Mouse (Mus musculus): Measurements from ENCODE around the gene Kcnj11. TPM values are rescaled to one million over a fixed set of nuclear protein-coding genes. Genes with fewer than 3 reads are reported as not detected.

Gene Kcnj11
- total RNA-seq, 2 experiments from 2014 or later = 109 to 121 TPM

- no peak for TF ChIP-seq CTCF (IDR thresholded peaks at IDR 0.05)
- Histone ChIP-seq H3K4me3 (no peak overlapping the region), H3K27ac (no peak overlapping the region)
- intact Hi-C loops (cut with DNase I) = no loop called here
- no peak for DNase-seq
Observed at GRCm38 (mm10) chr7:46063296-46063695, 37.3 kb downstream of the Kcnj11 start.

GRCm38 (mm10) chr7:46061614-46062013 is 39.0 kb downstream of the Kcnj11 start:
- no peak overlapping the region for H3K4me3 ChIP-seq
- DNase-seq = no peak
- intact Hi-C loops (cut with DNase I) = no loop called here
- TF ChIP-seq CTCF (IDR thresholded peaks at IDR 0.05) = no peak
- no peak overlapping the region for H3K27ac ChIP-seq

GRCm38 (mm10) chr7:46060688-46061087 is 39.9 kb downstream of the Kcnj11 start:
- Histone ChIP-seq H3K4me3 (no peak overlapping the region), H3K27ac (no peak overlapping the region)
- no peak for DNase-seq
- TF ChIP-seq CTCF (IDR thresholded peaks at IDR 0.05) = no peak
- intact Hi-C loops (cut with DNase I) = no loop called here

GRCm38 (mm10) chr7:46058882-46059281 is 41.7 kb downstream of the Kcnj11 start:
- TF ChIP-seq CTCF (IDR thresholded peaks at IDR 0.05) = no peak
- intact Hi-C loops (cut with DNase I) = no loop called here
- H3K27ac ChIP-seq = no peak overlapping the region
- H3K4me3 ChIP-seq = peak overlapping the region; percentile 26; the same call in 1 of the 2 replicates
- no peak for DNase-seq

GRCm38 (mm10) chr7:46053566-46053965 is 47.0 kb downstream of the Kcnj11 start:
- no peak for TF ChIP-seq CTCF (IDR thresholded peaks at IDR 0.05)

DNA sequence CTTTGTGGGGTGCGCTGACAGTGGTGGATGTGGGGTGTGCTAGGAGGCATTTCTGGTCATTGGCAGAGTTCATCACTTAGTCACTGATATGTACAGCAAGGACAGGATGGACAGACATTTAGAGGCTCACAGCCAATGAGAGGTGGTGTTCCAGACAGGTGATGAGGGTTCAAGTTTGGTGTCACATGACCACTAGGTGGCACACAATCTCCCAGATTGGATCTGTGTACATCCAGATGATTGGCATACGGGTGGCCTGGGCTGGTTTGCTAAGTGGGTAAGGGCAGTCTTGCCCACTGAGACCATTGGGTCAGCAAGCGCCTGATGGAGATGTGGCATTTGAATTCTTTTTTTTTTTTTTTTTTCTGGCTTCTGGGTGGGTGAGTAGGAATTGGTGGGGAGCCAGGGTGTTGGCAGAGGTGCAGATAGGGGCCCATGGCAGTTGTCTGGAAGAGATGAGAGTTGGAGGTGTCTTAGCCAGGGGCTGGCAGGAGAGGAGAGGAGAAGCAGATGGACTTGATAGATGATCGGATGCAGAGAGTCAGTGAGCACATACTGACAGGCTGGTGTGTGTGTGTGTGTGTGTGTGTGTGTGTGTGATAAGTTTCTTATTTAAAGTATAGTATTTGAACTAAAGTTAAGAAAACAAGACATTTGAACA is 48.3 kb downstream of the Kcnj11 start:
- H3K4me3 ChIP-seq = no peak overlapping the region
- no peak overlapping the region for H3K27ac ChIP-seq
- intact Hi-C loops (cut with DNase I) = no loop called here
- peak; percentile 28; the same call in 1 of the 2 replicates for TF ChIP-seq CTCF (IDR thresholded peaks at IDR 0.05)
- DNase-seq = no peak

More at GRCm38 (mm10) chr7:46053566-46053965, 47.0 kb downstream of the Kcnj11 start:
- Histone ChIP-seq H3K27ac (no peak overlapping the region), H3K4me3 (no peak overlapping the region)
- DNase-seq = no peak
- intact Hi-C loops (cut with DNase I) = no loop called here

- intact Hi-C loops (cut with DNase I) = no loop called here
- H3K4me3 ChIP-seq = no peak overlapping the region
- no peak for TF ChIP-seq CTCF (IDR thresholded peaks at IDR 0.05)
- no peak overlapping the region for H3K27ac ChIP-seq
- no peak for DNase-seq
Observed at GRCm38 (mm10) chr7:46049981-46050380, 50.6 kb downstream of the Kcnj11 start.

DNA sequence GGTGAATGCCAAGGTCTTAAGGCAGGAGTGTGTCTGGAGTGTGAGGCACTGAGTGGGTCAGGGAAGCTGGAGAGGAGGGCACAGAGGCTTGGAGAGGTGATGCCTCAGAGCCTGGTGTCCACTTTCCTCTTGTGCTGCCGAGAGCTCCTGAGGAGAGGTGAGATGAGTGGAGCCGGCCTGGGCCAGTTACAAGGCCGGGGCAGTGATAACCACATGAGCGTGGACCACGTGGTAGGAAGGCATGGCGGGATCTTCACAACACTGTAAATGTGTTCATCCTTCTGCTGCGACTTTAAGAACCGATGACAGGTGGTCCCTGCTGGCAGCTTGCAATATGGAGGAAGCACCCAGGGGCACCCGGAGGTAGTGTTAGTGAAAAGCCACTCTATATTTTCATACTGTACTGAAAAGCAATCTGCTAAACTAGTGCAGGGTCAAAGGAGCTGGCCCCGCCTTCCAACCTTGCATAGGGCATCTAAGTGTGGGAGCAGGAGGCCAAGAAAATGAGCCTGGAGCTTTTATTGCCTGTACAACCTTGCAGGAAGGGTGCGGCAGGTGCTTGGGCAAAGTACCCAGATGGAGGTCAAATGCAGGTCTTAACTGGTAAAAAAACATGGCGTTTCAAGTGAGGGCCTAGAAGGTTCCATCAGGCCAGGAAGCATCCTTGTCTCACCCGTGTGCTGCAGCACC is 52.5 kb downstream of the Kcnj11 start:
- H3K27ac ChIP-seq = no peak overlapping the region
- DNase-seq = no peak

DNA sequence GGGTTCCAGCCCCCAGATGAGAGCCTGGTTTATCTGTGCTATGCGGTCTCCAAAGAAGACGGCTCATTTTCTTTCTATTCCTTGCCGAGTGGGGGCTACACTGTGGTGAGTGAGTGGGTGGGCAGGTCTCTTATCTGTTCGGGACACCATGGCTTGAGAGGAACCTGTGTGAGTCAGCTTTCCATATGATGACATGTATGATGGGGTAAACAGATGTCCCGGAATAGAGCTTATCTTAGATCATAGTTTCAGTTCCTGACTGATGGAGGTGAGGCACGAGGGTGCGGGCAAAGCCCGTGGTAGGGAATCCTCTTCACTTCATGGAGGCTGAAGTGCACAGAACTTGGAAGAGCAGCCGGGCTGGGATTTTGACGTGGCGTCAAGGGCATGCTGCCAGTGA is 54.7 kb downstream of the Kcnj11 start:
- DNase-seq = no peak
- TF ChIP-seq CTCF (IDR thresholded peaks at IDR 0.05) = no peak
- Histone ChIP-seq H3K4me3 (no peak overlapping the region), H3K27ac (no peak overlapping the region)
- intact Hi-C loops (cut with DNase I) = no loop called here

More for the DNA sequence above, 52.5 kb downstream of the Kcnj11 start:
- TF ChIP-seq CTCF (IDR thresholded peaks at IDR 0.05) = no peak
- intact Hi-C loops (cut with DNase I) = no loop called here
- no peak overlapping the region for H3K4me3 ChIP-seq

- intact Hi-C loops (cut with DNase I) = no loop called here
- no peak for DNase-seq
- Histone ChIP-seq H3K4me3 (no peak overlapping the region), H3K27ac (no peak overlapping the region)
- no peak for TF ChIP-seq CTCF (IDR thresholded peaks at IDR 0.05)
Observed at GRCm38 (mm10) chr7:46044106-46044505, 56.5 kb downstream of the Kcnj11 start.

Other genes starting within 250 kb of the Kcnj11 start
- gene Kdelr1, start 228.0 kb downstream of the Kcnj11 start, total RNA-seq (2021) = 10 to 100 TPM; 63.2 to 65.6 TPM
- gene Grin2d, start 222.4 kb downstream of the Kcnj11 start, total RNA-seq (2021) = under 1 TPM; 0.13 to 0.14 TPM
- not detected for gene Syngr4, start 204.1 kb downstream of the Kcnj11 start, total RNA-seq (2021)
- gene Tmem143, start 203.8 kb downstream of the Kcnj11 start, total RNA-seq (2021) = 10 to 100 TPM; 51.3 to 66.3 TPM
- 10 to 100 TPM in 1 of 2 experiments, 1 to 10 TPM in 1; 7.7 to 18.2 TPM for gene Emp3, start 179.4 kb downstream of the Kcnj11 start, total RNA-seq (2021)
- under 1 TPM; 0.28 to 0.45 TPM for gene Ccdc114, start 176.7 kb downstream of the Kcnj11 start, total RNA-seq (2021)
- gene Abcc6, start 70.5 kb downstream of the Kcnj11 start, total RNA-seq (2021) = under 1 TPM in 1 of 2 experiments, not detected in 1; 0.20 TPM
- gene Nomo1, start 67.1 kb downstream of the Kcnj11 start, total RNA-seq (2021) = 10 to 100 TPM; 74.9 to 78.9 TPM
- 1 to 10 TPM; 2.4 to 4.2 TPM for gene Abcc8, start 79.3 kb upstream of the Kcnj11 start, total RNA-seq (2021)
- gene Ush1c, start 137.7 kb upstream of the Kcnj11 start, total RNA-seq (2021) = 1 to 10 TPM; 6.2 to 9.7 TPM
- 1 to 10 TPM in 1 of 2 experiments, under 1 TPM in 1; 0.33 to 1.2 TPM for gene Otog, start 140.2 kb upstream of the Kcnj11 start, total RNA-seq (2021)